Mouse (Mus musculus) ovary, postnatal 10 days (tissue): ENCODE measurements around the gene Ckm.

Experiments
- DNase-seq: peaks from one replicate; pipeline ENCODE4 v3.0.0; 2022; ENCODE audit warnings: low spot score

Gene Ckm

GRCm38 (mm10) chr7:19432475-19432874, 27.9 kb downstream of the Ckm start:
- no peak for DNase-seq

DNA sequence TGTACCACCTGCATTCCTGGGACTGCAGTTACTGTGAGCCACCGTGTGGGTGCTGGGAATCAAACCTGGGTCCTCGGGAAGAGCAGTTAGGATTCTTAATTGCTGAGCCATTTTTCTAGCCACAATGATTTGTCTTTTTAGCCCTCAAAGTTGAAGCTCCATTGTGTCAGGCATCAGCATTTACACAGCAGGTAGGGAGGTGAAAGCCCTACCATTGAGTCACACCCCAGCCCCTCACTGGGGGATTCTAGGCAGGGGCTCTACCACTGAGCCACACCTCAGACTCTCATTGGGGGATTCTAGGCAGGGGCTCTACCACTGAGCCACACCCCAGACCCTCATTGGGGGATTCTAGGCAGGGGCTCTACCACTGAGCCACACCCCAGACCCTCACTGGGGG, 31.7 kb downstream of the Ckm start:
- no peak for DNase-seq

DNA sequence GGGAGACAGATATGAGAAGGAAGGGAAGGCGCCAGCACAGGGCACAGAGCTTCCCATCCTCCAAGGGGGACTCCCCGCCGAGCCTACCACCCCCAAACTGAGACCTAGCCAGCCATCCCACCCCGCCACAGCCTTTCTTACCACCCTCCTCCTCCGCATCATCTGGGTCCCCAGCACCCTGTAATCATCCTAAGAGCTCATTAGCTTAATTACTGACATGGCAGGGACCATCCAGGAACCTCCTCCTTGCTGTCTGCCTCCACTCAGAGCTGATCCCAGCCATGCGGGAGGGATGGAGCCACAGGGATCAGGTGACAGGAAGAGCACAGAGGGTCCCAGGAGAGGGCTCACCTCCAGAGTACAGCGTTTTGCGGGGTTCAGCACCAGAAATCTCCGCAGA, 32.5 kb downstream of the Ckm start:
- DNase-seq, result no peak

GRCm38 (mm10) chr7:19441448-19442091, 37.0 kb downstream of the Ckm start:
- DNase-seq, result no peak

DNA sequence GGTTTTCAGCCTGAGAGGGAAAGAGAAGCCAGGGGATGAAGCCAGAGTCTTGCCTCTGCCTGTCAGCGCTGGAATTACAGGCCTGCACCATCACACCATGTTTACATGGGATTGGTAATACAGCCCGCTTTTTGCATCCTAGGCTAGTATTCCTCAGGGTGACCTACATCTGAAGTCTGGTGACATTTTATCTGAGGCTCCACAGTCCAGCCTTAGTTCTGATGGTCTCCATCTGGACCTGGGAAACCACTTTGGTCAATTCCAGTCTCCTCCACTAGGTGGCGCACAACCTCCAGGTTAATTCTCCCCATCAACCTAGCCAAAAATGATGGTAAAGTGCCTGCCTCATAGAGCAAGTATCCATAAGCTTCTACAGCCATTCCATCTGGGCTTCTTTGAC, 38.8 kb downstream of the Ckm start:
- peak; percentile 82 for DNase-seq

DNA sequence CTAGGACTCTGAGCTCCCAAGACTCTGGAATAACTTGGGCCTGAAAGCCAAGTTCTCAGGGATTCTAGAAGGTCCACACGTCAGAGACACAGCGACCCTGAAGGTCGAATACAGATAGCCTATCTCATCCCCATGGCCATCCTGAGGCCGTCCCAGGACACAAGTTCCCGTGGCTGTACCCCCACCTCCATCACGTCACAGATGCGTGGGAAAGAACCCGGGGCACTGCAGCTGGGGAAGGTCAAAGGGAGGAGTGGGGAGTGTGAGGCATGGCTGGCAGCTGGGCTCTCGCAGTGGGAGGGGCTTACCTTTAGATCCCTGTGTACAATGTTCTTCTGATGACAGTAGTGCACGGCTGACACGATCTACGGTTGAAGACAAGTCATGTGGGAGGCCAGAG, 40.2 kb downstream of the Ckm start:
- no peak for DNase-seq

GRCm38 (mm10) chr7:19447689-19448088, 43.1 kb downstream of the Ckm start:
- no peak for DNase-seq

GRCm38 (mm10) chr7:19449165-19449564, 44.6 kb downstream of the Ckm start:
- no peak for DNase-seq

DNA sequence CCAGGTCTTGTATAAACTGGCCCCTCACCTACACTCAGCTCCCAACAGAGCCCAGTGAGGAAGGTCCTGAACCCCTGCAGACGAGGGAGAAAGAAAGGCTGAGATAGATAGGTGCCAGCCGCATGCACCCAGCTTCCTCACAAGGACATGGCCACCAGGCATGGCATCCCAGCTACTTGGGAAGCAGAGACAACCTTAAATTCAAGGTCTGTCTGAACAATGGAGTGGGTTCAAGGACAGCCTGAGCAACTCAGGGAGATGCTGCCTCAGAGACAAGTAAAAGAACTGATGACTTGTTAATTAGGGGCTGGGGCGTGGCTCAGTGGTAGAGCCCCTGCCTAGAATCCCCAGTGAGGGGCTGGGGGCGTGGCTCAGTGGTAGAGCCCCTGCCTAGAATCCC, 50.6 kb downstream of the Ckm start:
- DNase-seq, result no peak

- no peak for DNase-seq
These were observed 51.4 kb downstream of the Ckm start for GRCm38 (mm10) chr7:19455819-19456495.

DNA sequence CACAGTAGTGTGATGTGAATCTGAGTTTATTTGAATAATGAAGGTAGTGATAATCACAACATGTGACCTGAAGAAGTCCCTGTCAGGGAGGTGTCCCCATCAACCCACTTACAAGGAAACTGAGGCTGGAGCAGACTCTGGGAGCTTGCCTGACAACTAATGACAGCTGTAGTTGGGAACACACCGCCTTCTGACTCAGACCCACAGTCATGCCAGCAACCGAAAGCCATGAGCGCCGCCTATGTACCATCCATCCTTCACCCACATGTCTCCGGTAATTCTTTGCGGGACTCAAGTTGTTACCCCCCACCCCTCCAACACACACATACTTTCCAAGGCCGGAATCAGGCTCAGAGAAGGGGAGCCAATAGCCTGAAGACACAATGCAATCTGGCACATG, 52.1 kb downstream of the Ckm start:
- DNase-seq, result no peak

GRCm38 (mm10) chr7:19457414-19458071, 53.0 kb downstream of the Ckm start:
- no peak for DNase-seq

DNA sequence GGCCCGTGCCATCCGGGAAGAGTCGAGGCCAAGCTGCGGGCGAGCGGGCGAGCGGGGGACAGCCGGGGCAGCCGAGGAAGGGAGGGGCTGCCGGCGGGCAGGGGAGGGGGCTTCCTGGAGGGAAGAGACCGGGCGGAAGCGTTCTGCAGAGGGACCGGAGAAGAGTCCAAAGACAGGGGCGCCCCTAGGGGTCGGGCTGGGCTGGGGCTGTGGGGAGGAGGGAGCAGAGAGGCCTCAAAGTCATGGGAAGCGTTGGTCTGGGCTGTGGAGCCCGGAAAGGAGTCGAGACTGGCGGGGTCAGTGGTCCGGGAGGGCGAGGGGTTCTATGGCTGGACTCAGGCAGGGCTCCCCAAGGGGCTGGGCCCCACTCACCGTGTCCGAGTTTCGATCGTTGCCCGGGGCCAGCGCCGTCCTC, 53.5 kb downstream of the Ckm start:
- DNase-seq, result peak; percentile 45

GRCm38 (mm10) chr7:19458591-19459111, 54.1 kb downstream of the Ckm start, which contains the start of gene Mark4:
Mark4 (minus strand) TSS chr7:19458821.
- peak; percentile 69 for DNase-seq

DNA sequence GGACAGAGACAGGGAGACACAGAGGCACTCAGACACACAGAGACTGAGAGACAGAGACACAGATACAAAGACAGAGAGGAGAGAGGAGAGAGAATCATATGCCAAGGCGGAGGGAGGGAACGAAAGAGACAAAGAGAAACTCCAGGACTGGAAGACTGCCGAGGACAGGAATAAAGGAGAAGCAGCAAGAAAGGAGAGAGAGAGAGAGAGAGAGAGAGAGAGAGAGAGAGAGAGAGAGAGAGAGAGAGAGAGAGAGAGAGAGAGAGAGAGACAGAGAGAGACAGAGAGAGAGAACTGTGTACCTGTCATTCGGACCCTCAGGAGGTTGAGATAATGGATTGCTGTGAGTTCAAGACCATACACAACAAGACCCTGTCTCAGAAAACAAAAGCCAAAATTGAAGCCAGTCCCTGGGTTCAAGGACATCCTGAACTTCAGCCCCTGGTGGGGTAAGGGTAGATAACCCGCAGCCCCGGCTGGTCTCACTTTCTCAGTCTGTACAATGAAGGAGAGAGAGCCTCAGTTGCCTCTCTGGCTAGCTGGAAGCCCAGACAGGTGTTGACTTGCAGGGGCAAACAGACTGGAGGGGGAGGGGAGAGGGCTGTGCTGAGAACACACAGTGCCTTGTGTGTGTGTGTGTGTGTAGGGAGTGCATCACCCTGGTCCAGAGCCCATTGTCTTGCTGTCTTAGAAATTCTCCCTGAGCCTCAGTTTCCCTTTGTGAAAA, 54.7 kb downstream of the Ckm start:
- DNase-seq, result no peak

GRCm38 (mm10) chr7:19460500-19460899, 55.9 kb downstream of the Ckm start:
- DNase-seq, result no peak

DNA sequence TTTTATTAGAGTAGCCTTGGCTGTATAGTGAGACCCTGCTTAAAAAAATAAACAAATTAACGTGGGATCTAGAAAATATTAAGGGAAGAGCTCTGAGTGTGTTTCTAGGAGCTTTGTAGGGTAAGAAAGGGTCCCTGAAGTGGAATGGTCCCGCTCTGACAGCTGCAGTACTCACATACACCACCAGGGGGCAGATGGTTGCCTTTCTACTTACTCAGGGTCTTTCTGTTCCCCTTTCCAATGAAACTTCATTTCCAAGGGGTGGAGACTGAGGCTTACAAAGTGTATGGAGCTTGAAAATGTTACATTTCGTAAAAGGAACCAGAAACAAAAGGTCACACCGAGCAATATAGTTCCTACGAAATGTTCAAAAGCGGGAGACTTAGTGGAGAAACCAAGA, 56.9 kb downstream of the Ckm start:
- DNase-seq, result peak; percentile 70

DNA sequence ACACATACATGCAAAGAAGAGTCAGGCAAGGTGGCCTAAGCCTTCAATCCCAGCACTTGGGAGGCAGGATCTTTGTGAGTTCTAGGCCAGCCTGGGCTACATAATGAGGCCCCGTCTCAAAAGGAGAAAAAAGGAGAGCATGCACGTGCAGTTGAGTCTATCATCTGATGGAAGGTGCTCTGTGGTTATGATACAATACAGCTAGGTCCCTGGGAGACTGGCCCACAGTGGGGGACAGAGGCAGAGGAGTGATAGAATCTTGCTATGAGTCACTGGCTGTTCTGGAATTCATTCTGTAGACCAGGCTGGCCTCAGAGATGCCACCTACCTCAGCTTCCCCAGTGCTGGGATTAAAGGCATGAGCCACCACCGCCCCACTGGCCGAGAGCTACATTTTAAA, 57.9 kb downstream of the Ckm start:
- no peak for DNase-seq

GRCm38 (mm10) chr7:19462884-19463381, 58.4 kb downstream of the Ckm start, which contains the start of gene Exoc3l2:
Exoc3l2 (plus strand) TSS chr7:19463331.
- no peak for DNase-seq

- no peak for DNase-seq
These were observed 60.1 kb downstream of the Ckm start for GRCm38 (mm10) chr7:19464367-19465307.

DNA sequence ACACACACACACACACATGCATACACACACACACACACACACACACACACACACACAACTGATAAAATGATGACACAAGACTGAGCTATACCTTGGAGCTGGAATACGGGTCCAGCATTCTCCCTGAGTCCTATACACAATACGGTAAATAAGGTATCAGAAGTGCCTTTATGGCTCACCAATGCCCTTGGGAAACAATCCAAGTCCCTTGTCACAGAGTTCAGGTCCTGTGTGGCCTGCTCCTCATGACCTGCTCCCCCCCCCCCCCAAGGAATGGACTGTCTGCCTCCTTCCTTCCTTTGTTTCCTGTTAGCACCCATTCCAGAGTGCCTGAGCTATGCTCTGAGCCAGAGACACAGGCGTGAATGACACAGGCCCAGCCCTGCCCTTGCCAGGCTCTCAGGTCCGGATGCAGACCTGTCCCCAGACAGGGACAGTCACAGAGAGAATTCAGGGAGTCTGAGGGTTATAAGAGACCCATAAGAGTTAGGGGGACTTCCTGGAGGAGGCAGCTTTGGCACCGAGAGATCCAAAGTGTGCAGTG, 62.1 kb downstream of the Ckm start:
- no peak for DNase-seq
